Mouse (Mus musculus) liver, embryonic 12.5 days (tissue): ENCODE results near the gene Olfr1510. TPM values are rescaled to one million over a fixed set of nuclear protein-coding genes. Genes with fewer than 3 reads are reported as not detected.
"Not testable (repeated sequence)": the region's sequence is repeated elsewhere in the genome, so short reads cannot be mapped to it uniquely, and the experiment has no call there.

Source experiments
- ATAC-seq: fragments of 200-750 bp; cut with Nextera tagmentation; 2 replicates; pipeline ENCODE4 v1.8.0; 2017; ENCODE audit warnings: moderate number of reproducible peaks, mild to moderate bottlenecking, moderate library complexity
- H3K27ac ChIP-seq: fragments of 300-500 bp; sonication (generic); 2 replicates; pipeline ENCODE4 v1.5.1; 2016; ENCODE audit warnings: mild to moderate bottlenecking
- H3K27me3 ChIP-seq: fragments of 300-500 bp; sonication (generic); replicated peaks from 2 replicates; pipeline ENCODE4 v1.6.1; 2016; ENCODE audit warnings: mild to moderate bottlenecking, moderate library complexity
- H3K36me3 ChIP-seq: fragments of 300-500 bp; sonication (generic); 2 replicates; pipeline ENCODE4 v1.6.1; 2016; ENCODE audit warnings: mild to moderate bottlenecking, moderate library complexity
- H3K4me1 ChIP-seq: fragments of 300-500 bp; sonication (generic); 2 replicates; pipeline ENCODE4 v1.6.1; 2016
- H3K4me2 ChIP-seq: fragments of 300-500 bp; sonication (generic); 2 replicates; pipeline ENCODE4 v1.6.1; 2016; ENCODE audit warnings: mild to moderate bottlenecking, moderate library complexity
- H3K4me3 ChIP-seq: fragments of 300-500 bp; sonication (generic); 2 replicates; pipeline ENCODE4 v1.5.1; 2016; ENCODE audit warnings: mild to moderate bottlenecking, moderate library complexity
- H3K9ac ChIP-seq: fragments of 300-500 bp; sonication (generic); 2 replicates; pipeline ENCODE4 v1.6.1; 2016; ENCODE audit warnings: mild to moderate bottlenecking, moderate library complexity
- H3K9me3 ChIP-seq: fragments of 300-500 bp; sonication (generic); replicated peaks from 2 replicates; pipeline ENCODE4 v1.6.1; 2016; ENCODE audit warnings: mild to moderate bottlenecking, moderate library complexity
- WGBS: fragments of 180-500 bp; shearing (Covaris S2); methylation state at CpG from one replicate; pipeline ENCODE4 v1.1.7; 2016; ENCODE audit not compliant: insufficient replicate concordance; 5-methylcytosine and 5-hydroxymethylcytosine counted together
- polyA plus RNA-seq: library from polyadenylated mRNA; unstranded; fragments of >200 nt; fragmentation: Nextera tagmentation; extraction: Ambion mirVana; gene quantifications from 2 replicates; pipeline ENCODE4 v1.2.1, GENCODE M21; 2016

Olfr1510 gene
- polyA plus RNA-seq = not detected in 2 replicates

DNA sequence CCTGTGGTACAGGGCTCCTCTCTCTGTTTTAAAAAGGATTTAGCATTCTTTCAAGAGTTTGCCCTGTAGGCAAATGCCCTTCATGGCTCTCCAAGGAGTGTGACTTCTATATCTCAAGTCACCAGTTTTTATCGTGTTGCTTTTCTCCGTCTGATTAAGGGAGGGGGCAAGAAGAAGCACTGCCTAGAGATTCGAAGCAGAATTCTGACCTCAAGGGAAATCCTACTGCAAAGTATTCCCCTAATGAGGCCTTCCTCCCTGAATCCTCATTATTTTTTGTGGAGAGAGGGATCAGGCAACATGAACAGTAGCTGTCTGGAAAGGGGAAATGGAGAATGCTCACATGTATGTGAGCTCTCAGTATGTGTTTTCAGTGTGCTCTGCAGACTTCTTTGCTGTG is at the start of gene Olfr1510:
Gene Olfr1510, minus strand, starts transcription at position 101 of the 400 bp plus-strand sequence.
- 64% methylated on average over 3 of the region's 3 CpGs for WGBS
- no peak for ATAC-seq
- Histone ChIP-seq H3K9ac (no peak within 1 kb of the TSS), H3K4me2 (no peak within 1 kb of the TSS), H3K4me1 (no peaks in the 10 kb centered on the region), H3K4me3 (no peak within 1 kb of the TSS), H3K36me3 (no peaks in the 10 kb centered on the region), H3K9me3 (no peaks in the 10 kb centered on the region), H3K27ac (no peak within 1 kb of the TSS), H3K27me3 (no peaks in the 10 kb centered on the region)

DNA sequence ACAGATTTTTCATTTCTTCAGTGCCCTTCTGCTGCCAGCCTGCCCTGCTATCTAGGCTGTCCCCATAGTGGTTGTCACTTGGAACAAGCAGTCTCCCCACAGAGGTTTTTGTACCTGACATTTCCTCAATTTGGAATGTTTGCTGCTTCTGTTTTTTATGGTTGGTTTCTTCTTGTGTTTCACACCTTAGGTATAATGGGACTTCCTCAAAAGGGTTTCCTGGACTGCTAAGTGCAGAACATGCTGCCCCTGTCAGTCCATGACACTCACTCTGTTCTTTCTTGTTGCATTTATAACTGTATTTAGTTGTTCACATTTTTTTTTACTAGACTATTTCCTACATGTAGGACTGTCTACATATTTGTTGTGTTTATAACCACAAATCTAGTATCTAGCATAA is 47.8 kb upstream of the Olfr1510 start:
- no peak for ATAC-seq
- no peak overlapping the region for H3K27ac ChIP-seq
- H3K9me3 ChIP-seq = no peaks in the 10 kb centered on the region
- no peak overlapping the region for H3K4me2 ChIP-seq
- H3K9ac ChIP-seq = no peak overlapping the region
- no peaks in the 10 kb centered on the region for H3K27me3 ChIP-seq
- no peak overlapping the region for H3K4me3 ChIP-seq
- H3K4me1 ChIP-seq = no peaks in the 10 kb centered on the region
- H3K36me3 ChIP-seq = no peaks in the 10 kb centered on the region

DNA sequence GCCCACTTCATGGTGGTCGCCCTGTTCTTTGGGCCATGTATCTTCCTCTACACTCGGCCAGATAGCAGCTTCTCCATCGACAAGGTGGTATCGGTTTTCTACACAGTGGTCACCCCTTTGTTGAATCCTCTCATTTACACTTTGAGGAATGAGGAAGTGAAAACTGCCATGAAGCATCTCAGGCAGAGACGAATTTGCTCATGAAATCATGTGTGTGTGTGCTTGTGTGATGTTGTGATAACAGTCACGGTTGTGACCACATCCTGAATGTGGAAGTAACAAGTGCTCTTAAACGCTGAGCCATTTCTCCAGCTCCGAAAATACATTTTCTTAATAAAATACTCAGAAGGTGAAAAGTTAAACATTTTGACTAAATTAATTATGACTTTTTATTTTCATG is 37.0 kb upstream of the Olfr1510 start:
- H3K36me3 ChIP-seq = no peaks in the 10 kb centered on the region
- WGBS = 36% methylated on average over 8 of the region's 8 CpGs
- H3K27ac ChIP-seq = no peak overlapping the region
- no peak overlapping the region for H3K4me2 ChIP-seq
- no peak; the same call in 1 of the 2 replicates for ATAC-seq
- H3K9ac ChIP-seq = no peak overlapping the region
- H3K27me3 ChIP-seq = no peaks in the 10 kb centered on the region
- H3K9me3 ChIP-seq = no peaks in the 10 kb centered on the region
- no peak overlapping the region for H3K4me3 ChIP-seq
- 0 out of 2 replicates have a peak, but pooled peaks cover 2% of the 10 kb centered on the region for H3K4me1 ChIP-seq

DNA sequence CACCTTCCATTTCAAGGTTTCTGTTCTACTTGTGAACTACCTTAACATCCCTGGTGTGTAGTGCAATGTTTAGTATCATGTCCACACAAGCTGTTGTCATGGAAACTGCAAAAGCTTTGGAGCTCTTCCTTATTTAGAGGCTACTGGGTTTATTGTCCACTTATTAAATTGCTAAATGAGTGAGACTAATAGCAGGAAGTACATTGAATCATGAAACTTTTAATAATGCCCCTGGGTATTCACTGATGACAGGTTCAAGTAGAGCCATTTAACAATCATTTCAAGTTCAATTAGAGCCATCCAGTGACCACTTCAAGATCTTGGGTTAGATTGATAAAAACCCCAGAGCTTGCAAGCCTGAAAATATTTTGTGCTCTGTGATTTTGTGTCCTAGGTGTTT is 28.5 kb upstream of the Olfr1510 start, which contains the start of gene Olfr1509:
Gene Olfr1509, plus strand, starts transcription at position 301 of the 400 bp plus-strand sequence.
- no peak within 1 kb of the TSS for H3K9ac ChIP-seq
- no peaks in the 10 kb centered on the region for H3K36me3 ChIP-seq
- H3K27me3 ChIP-seq = no peaks in the 10 kb centered on the region
- no peak within 1 kb of the TSS for H3K27ac ChIP-seq
- no peaks in the 10 kb centered on the region for H3K9me3 ChIP-seq
- H3K4me1 ChIP-seq = no peaks in the 10 kb centered on the region
- no peak for ATAC-seq
- no peak within 1 kb of the TSS for H3K4me2 ChIP-seq
- H3K4me3 ChIP-seq = no peak within 1 kb of the TSS

DNA sequence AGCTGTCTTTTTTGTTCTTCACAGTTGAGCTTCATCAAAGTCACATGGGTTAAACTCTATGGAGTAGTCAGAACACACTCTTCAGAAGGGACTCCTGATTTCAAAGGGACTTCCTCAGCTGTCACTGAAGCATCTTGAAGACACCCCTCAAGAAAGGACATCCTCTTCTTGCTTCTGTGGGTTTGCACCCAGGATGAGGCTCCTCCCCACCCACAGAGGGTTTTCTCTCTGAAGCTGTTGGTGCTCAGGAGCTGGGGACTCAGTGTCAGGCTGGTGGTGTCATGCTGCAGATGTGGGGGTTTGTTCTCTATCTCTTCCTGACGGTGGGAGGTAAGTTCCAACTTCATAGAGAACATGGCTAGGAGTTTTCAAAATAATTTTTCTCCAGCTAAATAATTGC is 13.5 kb upstream of the Olfr1510 start:
- Histone ChIP-seq H3K4me1 (no peaks in the 10 kb centered on the region), H3K27ac (no peak overlapping the region), H3K4me2 (no peak overlapping the region), H3K9ac (no peak overlapping the region), H3K36me3 (no peaks in the 10 kb centered on the region), H3K9me3 (no peaks in the 10 kb centered on the region), H3K27me3 (no peaks in the 10 kb centered on the region), H3K4me3 (no peak overlapping the region)
- ATAC-seq = no peak
- WGBS = 70% methylated on average over 1 of the region's 1 CpGs

DNA sequence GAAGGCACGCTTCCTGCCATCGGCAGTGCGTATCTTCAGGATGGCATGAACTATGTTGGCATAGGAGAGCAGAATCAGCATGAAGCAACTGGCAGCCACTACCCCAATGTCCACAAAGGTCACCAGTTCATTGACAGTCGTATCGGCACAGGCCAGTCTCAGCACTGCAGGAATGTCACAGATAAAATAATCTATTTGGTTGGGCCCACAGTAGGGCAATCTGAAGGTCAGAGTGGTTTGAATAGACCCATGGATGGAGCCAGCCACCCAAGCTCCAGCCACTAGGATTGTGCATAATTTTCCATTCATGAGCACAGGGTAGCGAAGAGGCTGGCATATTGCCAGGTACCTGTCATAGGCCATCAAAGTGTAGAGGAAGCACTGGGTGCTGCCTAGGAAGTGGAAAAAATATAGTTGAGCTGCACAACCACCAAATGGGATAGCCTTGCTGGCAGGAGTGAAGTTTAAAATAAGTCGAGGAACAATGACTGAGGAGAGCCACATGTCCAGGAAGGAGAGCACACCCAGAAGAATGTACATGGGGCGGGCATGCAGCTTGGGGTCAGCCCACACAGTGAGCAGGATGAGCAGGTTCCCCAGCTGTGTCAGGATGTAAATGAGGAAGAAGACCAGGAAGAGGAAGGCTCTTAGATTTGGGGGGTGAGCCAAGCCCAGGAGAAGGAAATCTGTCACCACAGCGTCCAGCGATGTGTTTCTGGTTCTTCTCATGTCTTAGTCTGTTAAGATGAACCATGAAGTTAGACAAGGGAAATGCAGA is 3.8 kb downstream of the Olfr1510 start:
- not testable (repeated sequence) for H3K4me2 ChIP-seq, H3K9ac ChIP-seq, H3K27ac ChIP-seq, H3K36me3 ChIP-seq, H3K27me3 ChIP-seq, H3K4me3 ChIP-seq, H3K4me1 ChIP-seq, ATAC-seq, H3K9me3 ChIP-seq
- 53% methylated on average over 7 of the region's 10 CpGs for WGBS

DNA sequence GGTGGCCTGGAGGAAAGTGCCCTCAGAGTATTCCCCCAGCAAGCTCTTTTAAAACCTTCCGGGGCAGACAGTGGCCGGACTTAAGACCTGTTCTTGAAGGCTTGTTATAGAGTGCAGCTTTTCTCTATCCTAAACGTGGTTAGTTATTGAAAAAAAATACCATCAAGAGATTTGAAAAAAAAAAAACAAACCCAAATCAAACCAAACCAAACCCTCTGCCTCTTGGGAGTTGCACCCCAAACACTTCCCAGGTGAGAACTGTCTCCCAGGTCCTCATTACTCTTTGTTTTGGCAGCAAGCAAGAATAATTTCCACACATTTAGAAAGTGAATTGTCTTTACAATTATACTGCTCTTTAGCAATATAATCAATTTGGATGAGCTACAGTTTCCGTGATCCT is 16.9 kb downstream of the Olfr1510 start, which contains the start of gene Olfr1511:
Gene Olfr1511, minus strand, starts transcription at position 101 of the 400 bp plus-strand sequence.
- no peaks in the 10 kb centered on the region for H3K9me3 ChIP-seq
- H3K9ac ChIP-seq = no peak within 1 kb of the TSS
- no peak within 1 kb of the TSS for H3K27ac ChIP-seq
- H3K36me3 ChIP-seq = no peaks in the 10 kb centered on the region
- H3K4me1 ChIP-seq = no peaks in the 10 kb centered on the region
- H3K4me3 ChIP-seq = no peak within 1 kb of the TSS
- WGBS = 55% methylated on average over 4 of the region's 4 CpGs
- no peak for ATAC-seq
- H3K4me2 ChIP-seq = no peak within 1 kb of the TSS
- H3K27me3 ChIP-seq = no peaks in the 10 kb centered on the region

DNA sequence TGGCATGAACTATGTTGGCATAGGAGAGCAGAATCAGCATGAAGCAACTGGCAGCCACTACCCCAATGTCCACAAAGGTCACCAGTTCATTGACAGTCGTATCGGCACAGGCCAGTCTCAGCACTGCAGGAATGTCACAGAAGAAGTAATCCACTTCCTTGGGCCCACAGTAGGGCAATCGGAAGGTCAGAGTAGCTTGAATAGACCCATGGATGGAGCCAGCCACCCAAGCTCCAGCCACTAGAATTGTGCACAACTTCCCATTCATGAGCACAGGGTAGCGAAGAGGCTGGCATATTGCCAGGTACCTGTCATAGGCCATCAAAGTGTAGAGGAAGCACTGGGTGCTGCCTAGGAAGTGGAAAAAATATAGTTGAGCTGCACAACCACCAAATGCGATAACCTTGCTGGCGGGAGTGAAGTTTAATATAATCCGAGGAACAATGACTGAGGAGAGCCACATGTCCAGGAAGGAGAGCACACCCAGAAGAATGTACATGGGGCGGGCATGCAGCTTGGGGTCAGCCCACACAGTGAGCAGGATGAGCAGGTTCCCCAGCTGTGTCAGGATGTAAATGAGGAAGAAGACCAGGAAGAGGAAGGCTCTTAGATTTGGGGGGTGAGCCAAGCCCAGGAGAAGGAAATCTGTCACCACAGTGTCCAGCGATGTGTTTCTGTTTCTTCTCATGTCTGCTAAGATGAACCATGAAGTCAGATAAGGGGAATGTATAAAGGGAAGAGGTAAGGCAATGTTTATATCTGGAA is 23.9 kb downstream of the Olfr1510 start:
- not testable (repeated sequence) for H3K27me3 ChIP-seq, H3K4me2 ChIP-seq, H3K9me3 ChIP-seq, H3K36me3 ChIP-seq, ATAC-seq, H3K4me1 ChIP-seq, H3K9ac ChIP-seq, H3K27ac ChIP-seq, H3K4me3 ChIP-seq
- WGBS = 65% methylated on average over 9 of the region's 9 CpGs

DNA sequence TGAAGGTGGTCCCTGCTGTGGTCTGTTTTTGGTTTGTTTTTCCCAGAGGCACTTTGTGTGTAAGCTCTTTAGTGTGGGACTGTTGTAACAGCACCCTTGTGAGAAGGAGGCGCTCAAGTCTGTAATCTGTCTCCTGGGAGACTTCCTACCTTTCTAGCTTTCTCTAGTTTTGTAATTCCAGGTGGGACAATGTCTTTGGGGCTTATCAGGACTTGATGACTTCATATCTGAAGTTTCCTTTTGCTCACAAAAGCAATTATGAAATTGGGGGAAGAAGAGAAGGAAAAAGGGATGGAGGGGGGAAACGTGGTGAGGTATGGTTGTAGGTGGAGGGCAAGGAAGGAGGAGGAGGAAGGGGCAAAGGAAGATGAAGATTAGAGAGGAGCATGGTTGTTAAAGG is 35.1 kb downstream of the Olfr1510 start, which contains the start of gene Olfr1512:
Gene Olfr1512, minus strand, starts transcription at position 101 of the 400 bp plus-strand sequence.
- Histone ChIP-seq H3K36me3 (no peaks in the 10 kb centered on the region), H3K4me1 (no peaks in the 10 kb centered on the region), H3K4me2 (no peak within 1 kb of the TSS), H3K9me3 (no peaks in the 10 kb centered on the region), H3K4me3 (no peak within 1 kb of the TSS), H3K27ac (no peak within 1 kb of the TSS), H3K27me3 (no peaks in the 10 kb centered on the region), H3K9ac (no peak within 1 kb of the TSS)
- no peak for ATAC-seq
- WGBS = 55% methylated on average over 2 of the region's 2 CpGs

DNA sequence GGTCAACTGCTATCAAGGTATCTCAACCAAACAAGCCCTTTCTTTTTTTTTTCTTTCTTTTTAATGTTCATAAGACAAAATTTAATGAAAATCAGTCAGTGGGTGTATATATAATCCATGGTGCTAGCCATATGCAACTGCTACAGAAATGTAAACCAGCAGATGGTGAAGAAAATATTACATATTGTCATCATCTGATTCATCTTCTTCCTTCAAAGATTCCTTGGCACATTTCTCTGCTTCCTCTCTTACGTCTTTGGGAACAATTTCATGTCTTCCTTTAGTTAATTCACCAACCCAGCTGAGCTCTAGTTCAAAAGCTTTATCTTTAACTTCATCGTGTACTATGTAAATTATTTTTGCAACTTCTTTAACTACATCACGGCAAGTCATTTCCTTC is 45.4 kb downstream of the Olfr1510 start:
- 76% methylated on average over 3 of the region's 3 CpGs for WGBS

More for the DNA sequence above, 45.4 kb downstream of the Olfr1510 start:
- H3K36me3 ChIP-seq = no peaks in the 10 kb centered on the region
- H3K9me3 ChIP-seq = no peaks in the 10 kb centered on the region
- H3K27me3 ChIP-seq = no peaks in the 10 kb centered on the region
- H3K4me2 ChIP-seq = no peak overlapping the region
- no peak overlapping the region for H3K27ac ChIP-seq
- no peaks in the 10 kb centered on the region for H3K4me1 ChIP-seq
- no peak for ATAC-seq
- H3K9ac ChIP-seq = no peak overlapping the region
- no peak overlapping the region for H3K4me3 ChIP-seq
